Mouse (Mus musculus): ENCODE data around the gene Setd4. TPM values are rescaled to one million over a fixed set of nuclear protein-coding genes. Genes with fewer than 3 reads are reported as not detected.
"Not testable (repeated sequence)": the region's sequence is repeated elsewhere in the genome, so short reads cannot be mapped to it uniquely, and the experiment has no call there.

The Setd4 gene
- 10 to 100 TPM in 1 of 4 experiments, 1 to 10 TPM in 3; 4.0 to 11.5 (median 7.1) TPM for total RNA-seq (2022)

DNA sequence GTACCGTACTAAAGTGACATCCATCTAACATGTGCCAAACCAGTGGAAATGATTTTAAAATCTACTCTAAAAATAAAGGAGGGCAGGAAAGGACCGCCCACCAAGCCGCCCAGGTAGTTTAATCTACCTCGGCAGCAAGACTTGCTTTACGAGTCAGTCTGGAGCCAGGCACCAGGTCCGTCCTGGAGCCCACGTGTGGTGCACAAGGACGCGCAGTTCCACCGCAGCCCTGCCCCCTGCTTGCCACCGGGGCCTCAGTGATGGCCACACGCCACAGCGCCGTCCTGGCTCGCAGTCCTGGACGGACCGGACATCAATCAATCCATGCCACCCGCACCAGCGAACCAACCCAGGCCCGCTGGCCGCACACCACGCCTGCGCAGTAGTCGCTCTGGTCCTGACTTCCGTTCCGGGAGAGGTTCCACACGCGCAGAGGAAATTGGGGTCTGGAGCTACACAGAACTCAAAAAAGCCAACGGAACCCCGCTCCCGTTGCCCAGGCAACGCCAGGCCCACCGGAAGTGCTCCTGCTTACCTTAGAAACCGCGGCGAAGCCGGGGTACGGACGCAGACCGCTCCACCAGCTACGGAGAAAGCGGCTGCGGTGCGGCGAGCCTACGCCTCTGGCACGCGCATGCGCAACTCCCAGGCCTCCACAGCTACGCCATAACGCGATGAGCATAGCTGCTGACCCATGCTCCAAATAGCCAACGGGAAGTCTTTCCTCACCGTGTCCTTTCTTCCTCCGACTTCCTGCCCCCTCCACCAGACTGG lies at the start of gene Setd4:
Gene Setd4, minus strand, starts transcription at position 625 of the 774 bp plus-strand sequence.
- DNase-seq: peak; percentile 94

- DNase-seq: no peak
Observed at GRCm38 (mm10) chr16:93648441-93649183, 44.7 kb upstream of the Setd4 start.

- DNase-seq: no peak
Observed at GRCm38 (mm10) chr16:93644006-93644405, 40.1 kb upstream of the Setd4 start.

DNA sequence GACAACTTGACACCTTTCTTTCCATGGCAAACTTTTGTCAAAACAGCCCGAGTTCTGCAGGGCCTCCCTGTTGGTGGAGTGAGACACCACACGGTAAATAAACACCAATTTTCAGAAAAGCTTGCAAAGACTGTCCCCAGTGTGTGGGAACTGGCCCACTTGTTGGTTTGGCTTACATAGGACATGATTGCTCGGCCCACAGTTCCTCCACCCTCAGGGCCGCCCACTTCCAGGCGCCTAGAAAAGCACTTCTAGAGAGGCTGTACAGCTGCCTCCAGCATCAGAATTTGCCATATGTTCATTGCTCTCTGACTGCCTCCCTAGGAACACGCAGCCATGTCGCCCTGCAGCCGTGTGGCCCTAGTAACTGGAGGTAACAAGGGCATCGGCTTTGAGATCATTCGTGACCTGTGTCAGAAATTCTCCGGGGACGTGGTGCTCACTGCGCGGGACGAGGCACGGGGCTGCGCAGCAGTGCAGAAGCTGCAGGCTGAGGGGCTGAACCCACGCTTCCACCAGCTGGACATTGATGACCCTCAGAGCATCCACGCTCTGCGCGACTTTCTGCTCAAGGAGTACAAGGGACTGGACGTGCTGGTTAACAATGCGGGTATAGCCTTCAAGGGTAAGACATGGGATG lies 24.0 kb upstream of the Setd4 start, which contains the start of gene Gm5678:
Gene Gm5678, plus strand, starts transcription at position 337 of the 640 bp plus-strand sequence.
- DNase-seq: no peak

DNA sequence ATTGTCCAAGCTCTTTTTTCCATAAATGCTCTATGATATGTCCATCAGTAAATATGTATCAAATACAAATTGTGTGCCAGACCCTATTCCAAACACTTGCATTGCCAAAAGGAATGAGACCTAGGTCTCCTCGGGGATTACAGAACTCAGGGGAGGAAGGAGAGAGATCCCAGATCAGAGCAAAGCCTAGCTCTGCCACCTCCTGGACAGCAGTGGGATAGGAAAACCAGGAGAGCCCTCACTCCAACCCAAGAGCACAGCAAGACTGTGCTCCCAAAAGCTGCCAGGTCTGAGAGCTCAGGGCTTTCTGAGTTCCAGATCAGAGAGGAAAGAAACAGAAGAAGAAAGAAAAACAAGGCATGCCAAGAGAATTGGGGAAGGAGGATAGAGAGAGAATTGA lies 22.9 kb upstream of the Setd4 start:
- no peak for DNase-seq

GRCm38 (mm10) chr16:93624671-93625070 lies 20.8 kb upstream of the Setd4 start:
- DNase-seq: no peak

- not testable (repeated sequence) for DNase-seq
Observed at GRCm38 (mm10) chr16:93623759-93624158, 19.9 kb upstream of the Setd4 start.

DNA sequence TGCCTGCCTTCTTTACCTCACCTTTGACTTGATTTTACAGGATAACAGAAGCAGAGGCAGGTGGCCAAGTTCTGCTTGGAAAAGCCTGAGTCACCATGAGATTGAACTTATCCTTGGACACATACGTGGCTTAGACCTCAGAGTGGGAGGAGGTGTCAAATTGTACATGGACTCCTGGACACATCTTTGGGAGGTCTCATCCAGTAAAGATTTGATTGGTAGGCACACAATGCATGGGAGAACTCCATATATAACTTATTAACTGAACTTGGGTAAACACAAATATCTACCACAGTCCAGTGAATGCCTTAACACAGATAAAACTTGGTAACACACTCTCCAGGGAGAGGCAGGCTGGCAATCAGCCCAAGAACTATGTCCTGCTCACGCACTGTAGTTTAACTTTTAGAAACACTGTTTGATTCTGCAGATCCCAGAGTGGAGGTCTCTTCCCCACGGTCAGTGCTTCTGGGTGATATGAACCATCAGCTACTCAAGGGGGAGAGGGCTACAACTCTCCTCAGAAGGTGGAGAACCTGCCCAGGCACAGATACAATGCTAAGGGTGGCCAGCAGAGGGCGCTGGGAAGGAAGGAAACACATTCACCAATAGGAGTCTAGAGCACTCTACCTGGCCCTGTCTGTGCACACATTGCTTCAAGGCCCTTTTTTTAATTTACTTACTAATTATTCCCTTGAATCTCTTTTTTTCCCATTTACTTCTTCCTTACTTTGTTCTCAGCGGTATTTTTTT lies 11.4 kb upstream of the Setd4 start:
- DNase-seq: peak; percentile 35

GRCm38 (mm10) chr16:93610961-93611360 lies 7.1 kb upstream of the Setd4 start:
- DNase-seq: no peak

GRCm38 (mm10) chr16:93609796-93610195 lies 5.9 kb upstream of the Setd4 start:
- no peak for DNase-seq

GRCm38 (mm10) chr16:93608731-93609130 lies 4.9 kb upstream of the Setd4 start:
- DNase-seq: no peak

DNA sequence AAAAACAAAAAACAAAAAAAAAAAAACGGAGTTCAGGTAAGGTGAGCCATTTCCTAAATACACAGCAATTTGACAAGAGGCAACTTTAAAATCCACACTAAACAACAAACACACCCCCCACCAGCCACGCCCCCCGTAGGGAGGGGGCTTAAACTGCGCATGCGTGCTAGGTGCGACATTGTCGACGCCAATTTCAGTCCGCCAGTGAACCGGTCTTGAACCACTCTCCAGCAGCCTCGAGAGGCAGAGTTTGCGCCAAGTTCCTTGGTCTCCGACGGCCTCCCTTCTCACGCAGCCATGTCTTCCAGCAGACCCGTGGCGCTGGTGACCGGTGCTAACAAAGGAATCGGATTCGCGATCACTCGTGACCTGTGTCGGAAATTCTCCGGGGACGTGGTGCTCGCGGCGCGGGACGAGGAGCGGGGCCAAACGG lies 3.8 kb upstream of the Setd4 start:
- peak; percentile 84 for DNase-seq

- no peak for DNase-seq
Observed at GRCm38 (mm10) chr16:93606146-93606545, 2.3 kb upstream of the Setd4 start.

- DNase-seq: no peak
Observed at GRCm38 (mm10) chr16:93605553-93605952, 1.7 kb upstream of the Setd4 start, which contains the start of gene Cbr1. TSS of gene Cbr1 (plus strand) at chr16:93605853.

- DNase-seq: no peak
Observed at GRCm38 (mm10) chr16:93604481-93604969, 662 bp upstream of the Setd4 start.

- DNase-seq: no peak
Observed at GRCm38 (mm10) chr16:93599461-93599860, 4.4 kb downstream of the Setd4 start.

DNA sequence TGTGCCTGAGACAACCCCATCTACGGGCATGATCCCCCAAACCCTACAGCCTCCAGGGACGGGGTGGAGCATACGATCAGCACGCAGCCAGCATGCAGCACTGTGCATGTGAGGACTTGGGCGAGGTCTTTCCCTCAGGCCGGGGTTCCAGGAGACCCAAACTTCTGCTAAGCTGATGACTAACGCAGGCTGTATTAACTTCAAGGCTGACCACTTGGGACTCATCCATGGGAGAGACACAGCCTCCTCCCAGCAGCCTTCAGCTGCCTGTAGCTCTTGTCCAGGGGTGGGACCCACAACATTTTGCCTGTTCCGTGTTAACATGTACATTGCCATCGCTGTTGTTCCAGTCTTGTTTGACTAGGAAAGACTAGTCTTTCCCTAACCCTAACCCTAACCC lies 6.3 kb downstream of the Setd4 start:
- DNase-seq: peak; percentile 37

- DNase-seq: no peak
Observed at GRCm38 (mm10) chr16:93596807-93597206, 7.1 kb downstream of the Setd4 start.

- no peak for DNase-seq
Observed at GRCm38 (mm10) chr16:93595766-93596165, 8.1 kb downstream of the Setd4 start.

DNA sequence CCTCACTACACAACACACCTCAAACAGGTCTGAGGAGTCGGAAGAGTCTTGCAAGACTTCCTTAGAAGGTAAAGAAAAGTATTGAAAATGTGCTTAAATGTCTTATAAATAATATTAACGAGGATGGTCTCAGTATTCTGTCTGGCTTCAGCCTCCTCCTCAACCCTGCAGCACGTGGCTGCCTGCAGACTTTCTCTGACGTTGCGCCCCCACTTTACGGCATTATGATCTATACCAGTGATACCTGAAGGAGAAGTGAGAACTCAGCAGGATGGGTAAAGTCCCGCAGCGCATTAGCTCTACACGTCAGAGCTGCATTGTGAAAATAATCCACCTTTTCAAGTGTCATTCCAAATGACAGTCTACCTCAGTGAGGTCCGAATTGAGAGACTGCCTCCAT lies 9.4 kb downstream of the Setd4 start:
- DNase-seq: no peak

DNA sequence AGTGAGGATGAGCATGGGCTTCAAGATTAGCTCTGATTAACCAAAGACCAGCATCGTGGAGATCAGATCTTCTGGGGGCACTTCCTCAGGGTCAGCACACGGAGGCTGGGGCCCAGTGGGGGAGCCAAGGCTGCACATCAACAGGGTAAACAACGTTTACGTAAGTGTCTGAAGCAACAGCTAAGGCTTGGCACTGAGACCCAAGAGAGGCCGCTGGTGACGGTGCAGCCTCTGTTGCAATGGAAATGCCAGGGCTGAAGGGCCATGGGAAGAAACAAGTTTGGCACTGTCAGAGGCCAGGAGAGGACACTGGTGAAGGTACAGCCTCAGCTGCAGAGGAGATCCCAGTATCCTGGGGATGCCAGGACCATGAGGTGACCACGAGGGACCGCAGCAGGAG lies 10.5 kb downstream of the Setd4 start:
- peak; percentile 62 for DNase-seq

- no peak for DNase-seq
Observed at GRCm38 (mm10) chr16:93592711-93593110, 11.2 kb downstream of the Setd4 start.

Data from adrenal gland, adult 8-10 months (tissue).